Mouse (Mus musculus) cortical plate, adult 2 months (tissue): ENCODE results near the gene Adamts16.

Experiments used
- CTCF ChIP-seq: fragments of 200-500 bp; IDR thresholded peaks from 2 replicates; pipeline ENCODE4 v1.5.1; 2011; ENCODE audit warnings: mild to moderate bottlenecking, control low read depth, low read length; ENCODE audit not compliant: insufficient read depth; ENCODE audit errors: extremely low read depth
- POLR2A ChIP-seq: fragments of 200-500 bp; IDR thresholded peaks from 2 replicates; pipeline ENCODE4 v1.6.1; 2011; ENCODE audit warnings: mild to moderate bottlenecking, low read length, control low read depth; ENCODE audit not compliant: insufficient read depth; ENCODE audit errors: extremely low read depth

DNA sequence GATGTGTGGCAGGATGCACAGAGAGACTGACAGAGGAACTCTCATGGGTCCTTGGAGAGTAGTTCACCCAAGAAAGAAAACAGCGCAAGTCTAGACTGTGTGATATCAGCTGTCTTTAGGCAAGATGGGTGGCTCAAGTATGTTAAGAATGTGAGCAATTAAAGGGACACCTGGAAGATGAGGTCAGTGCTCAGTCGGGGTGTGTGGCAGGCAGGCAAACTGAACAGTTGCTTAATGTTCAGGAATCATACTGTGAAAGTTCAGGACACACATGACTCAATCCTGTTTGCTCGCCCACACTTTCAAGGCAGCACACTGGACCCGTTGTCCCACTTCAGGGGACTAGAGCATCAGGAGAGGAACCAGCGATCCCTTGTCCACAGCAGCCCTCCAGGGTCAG, 110.3 kb downstream of the Adamts16 start:
- TF ChIP-seq POLR2A (no peak), CTCF (no peak)
